Mouse (Mus musculus) embryonic facial prominence, embryonic 12.5 days (tissue): ENCODE results near the gene Wrap73. TPM values are rescaled to one million over a fixed set of nuclear protein-coding genes. Genes with fewer than 3 reads are reported as not detected.

Experiments
- ATAC-seq: fragments of 200-750 bp; cut with Nextera tagmentation; 2 replicates; pipeline ENCODE4 v1.8.0; 2017; ENCODE audit not compliant: insufficient number of reproducible peaks, insufficient read depth, low FRiP score, low TSS enrichment
- H3K27ac ChIP-seq: fragments of 300-500 bp; sonication (generic); 2 replicates; pipeline ENCODE4 v1.5.1; 2016; ENCODE audit warnings: mild to moderate bottlenecking
- H3K27me3 ChIP-seq: fragments of 300-500 bp; sonication (generic); 2 replicates; pipeline ENCODE4 v1.6.1; 2016; ENCODE audit warnings: mild to moderate bottlenecking, moderate library complexity
- H3K36me3 ChIP-seq: fragments of 300-500 bp; sonication (generic); 2 replicates; pipeline ENCODE4 v1.6.1; 2016; ENCODE audit warnings: mild to moderate bottlenecking
- H3K4me1 ChIP-seq: fragments of 300-500 bp; sonication (generic); 2 replicates; pipeline ENCODE4 v1.6.1; 2016
- H3K4me2 ChIP-seq: fragments of 300-500 bp; sonication (generic); replicated peaks from 2 replicates; pipeline ENCODE4 v1.6.1; 2016; ENCODE audit warnings: mild to moderate bottlenecking, moderate library complexity
- H3K4me3 ChIP-seq: fragments of 300-500 bp; sonication (generic); 2 replicates; pipeline ENCODE4 v1.5.1; 2016; ENCODE audit warnings: mild to moderate bottlenecking
- H3K9ac ChIP-seq: fragments of 300-500 bp; sonication (generic); 2 replicates; pipeline ENCODE4 v1.6.1; 2016; ENCODE audit warnings: mild to moderate bottlenecking, moderate library complexity
- H3K9me3 ChIP-seq: fragments of 300-500 bp; sonication (generic); 2 replicates; pipeline ENCODE4 v1.6.1; 2016; ENCODE audit warnings: mild to moderate bottlenecking, moderate library complexity
- WGBS: fragments of 180-500 bp; shearing (Covaris S2); methylation state at CpG from one replicate; pipeline ENCODE4 v1.1.7; 2016; 5-methylcytosine and 5-hydroxymethylcytosine counted together
- polyA plus RNA-seq: library from polyadenylated mRNA; unstranded; fragments of >200 nt; fragmentation: Nextera tagmentation; extraction: Ambion mirVana; gene quantifications from 2 replicates; pipeline ENCODE4 v1.2.1, GENCODE M21; 2016

The Wrap73 gene
- polyA plus RNA-seq, 1 experiment from 2014 or later: 49.8 TPM

- Histone ChIP-seq H3K9me3 (no peaks in the 10 kb centered on the region), H3K4me3 (peak overlapping the region; percentile 50), H3K4me2 (peak overlapping the region; percentile 94), H3K27ac (no peak overlapping the region), H3K27me3 (peaks cover 66% of the 10 kb centered on the region), H3K9ac (peak overlapping the region; percentile 65), H3K36me3 (peaks cover 3% of the 10 kb centered on the region; the same call in 1 of the 2 replicates), H3K4me1 (peaks cover 26% of the 10 kb centered on the region)
- WGBS: 1% methylated on average over 46 of the region's 46 CpGs
- no peak for ATAC-seq
These were observed 1.8 kb upstream of the Wrap73 start for GRCm38 (mm10) chr4:154140213-154141008.

- Histone ChIP-seq H3K27me3 (peaks cover 57% of the 10 kb centered on the region), H3K4me1 (peaks cover 26% of the 10 kb centered on the region), H3K27ac (no peak overlapping the region), H3K9me3 (no peaks in the 10 kb centered on the region), H3K36me3 (peaks cover 6% of the 10 kb centered on the region), H3K4me3 (peak overlapping the region; percentile 50; the same call in 1 of the 2 replicates), H3K4me2 (peak overlapping the region; percentile 88), H3K9ac (no peak overlapping the region)
- WGBS: 3% methylated on average over 42 of the region's 42 CpGs
- no peak for ATAC-seq
These were observed 934 bp upstream of the Wrap73 start for GRCm38 (mm10) chr4:154141009-154141867.

- Histone ChIP-seq H3K4me2 (no peak overlapping the region), H3K4me3 (no peak overlapping the region), H3K9me3 (no peaks in the 10 kb centered on the region), H3K4me1 (peaks cover 22% of the 10 kb centered on the region), H3K27ac (no peak overlapping the region), H3K27me3 (peaks cover 23% of the 10 kb centered on the region), H3K9ac (no peak overlapping the region), H3K36me3 (peaks cover 36% of the 10 kb centered on the region)
- ATAC-seq: no peak
- WGBS: 83% methylated on average over 3 of the region's 3 CpGs
These were observed 2.5 kb downstream of the Wrap73 start for GRCm38 (mm10) chr4:154144712-154145111.

- peaks cover 50% of the 10 kb centered on the region for H3K36me3 ChIP-seq
- WGBS: 84% methylated on average over 10 of the region's 10 CpGs
- peaks cover 6% of the 10 kb centered on the region for H3K27me3 ChIP-seq
These were observed 4.2 kb downstream of the Wrap73 start for GRCm38 (mm10) chr4:154146342-154146741.

GRCm38 (mm10) chr4:154154104-154154503 is 11.9 kb downstream of the Wrap73 start:
- Histone ChIP-seq H3K27me3 (no peaks in the 10 kb centered on the region), H3K9me3 (no peaks in the 10 kb centered on the region), H3K36me3 (peaks cover 86% of the 10 kb centered on the region), H3K27ac (no peak overlapping the region), H3K4me3 (no peak overlapping the region), H3K4me2 (no peak overlapping the region), H3K9ac (no peak overlapping the region), H3K4me1 (peaks cover under 1% of the 10 kb centered on the region; the same call in 1 of the 2 replicates)
- WGBS: 65% methylated on average over 11 of the region's 11 CpGs
- ATAC-seq: no peak

More at GRCm38 (mm10) chr4:154146342-154146741, 4.2 kb downstream of the Wrap73 start:
- ATAC-seq: no peak
- Histone ChIP-seq H3K4me3 (no peak overlapping the region), H3K27ac (no peak overlapping the region), H3K9me3 (no peaks in the 10 kb centered on the region), H3K4me1 (peaks cover 8% of the 10 kb centered on the region), H3K4me2 (no peak overlapping the region), H3K9ac (no peak overlapping the region)

- WGBS: 88% methylated on average over 7 of the region's 7 CpGs
- no peak for ATAC-seq
- H3K9me3 ChIP-seq: no peaks in the 10 kb centered on the region
- H3K4me1 ChIP-seq: peaks cover 9% of the 10 kb centered on the region
- no peaks in the 10 kb centered on the region for H3K27me3 ChIP-seq
- no peak overlapping the region for H3K4me3 ChIP-seq
- H3K4me2 ChIP-seq: no peak overlapping the region
- no peak overlapping the region for H3K9ac ChIP-seq
- H3K27ac ChIP-seq: no peak overlapping the region
- peaks cover 69% of the 10 kb centered on the region for H3K36me3 ChIP-seq
These were observed 13.9 kb downstream of the Wrap73 start for GRCm38 (mm10) chr4:154156050-154156449.

GRCm38 (mm10) chr4:154157970-154158662 is 15.9 kb downstream of the Wrap73 start:
- H3K4me2 ChIP-seq: no peak overlapping the region
- H3K4me1 ChIP-seq: peaks cover 16% of the 10 kb centered on the region
- H3K4me3 ChIP-seq: no peak overlapping the region
- peaks cover 50% of the 10 kb centered on the region for H3K36me3 ChIP-seq
- H3K9ac ChIP-seq: no peak overlapping the region
- 94% methylated on average over 14 of the region's 14 CpGs for WGBS
- no peak overlapping the region for H3K27ac ChIP-seq
- H3K27me3 ChIP-seq: no peaks in the 10 kb centered on the region
- H3K9me3 ChIP-seq: no peaks in the 10 kb centered on the region
- no peak for ATAC-seq

- no peak for ATAC-seq
- H3K4me1 ChIP-seq: peaks cover 16% of the 10 kb centered on the region
- no peak overlapping the region for H3K9ac ChIP-seq
- WGBS: 20% methylated on average over 6 of the region's 6 CpGs
- H3K9me3 ChIP-seq: no peaks in the 10 kb centered on the region
- peak overlapping the region; percentile 79; the same call in 1 of the 2 replicates for H3K4me2 ChIP-seq
- no peak overlapping the region for H3K4me3 ChIP-seq
- no peaks in the 10 kb centered on the region for H3K27me3 ChIP-seq
- peaks cover 46% of the 10 kb centered on the region for H3K36me3 ChIP-seq
- no peak overlapping the region for H3K27ac ChIP-seq
These were observed 16.8 kb downstream of the Wrap73 start for GRCm38 (mm10) chr4:154159002-154159401.

- no peaks in the 10 kb centered on the region for H3K27me3 ChIP-seq
- peaks cover 16% of the 10 kb centered on the region for H3K4me1 ChIP-seq
- peak overlapping the region; percentile 71 for H3K9ac ChIP-seq
- WGBS: 2% methylated on average over 44 of the region's 47 CpGs
- no peaks in the 10 kb centered on the region for H3K9me3 ChIP-seq
- H3K4me3 ChIP-seq: peak overlapping the region; percentile 88
- peak overlapping the region; percentile 79 for H3K4me2 ChIP-seq
- ATAC-seq: peak; percentile 38
- peak overlapping the region; percentile 75; the same call in 1 of the 2 replicates for H3K27ac ChIP-seq
- peaks cover 37% of the 10 kb centered on the region for H3K36me3 ChIP-seq
These were observed 17.9 kb downstream of the Wrap73 start for GRCm38 (mm10) chr4:154159961-154160537.

GRCm38 (mm10) chr4:154160538-154161390 is 18.6 kb downstream of the Wrap73 start, which contains the start of gene Tprgl:
TSS of gene Tprgl (minus strand) at chr4:154160666.
- peak within 1 kb of the TSS; percentile 84 for H3K4me2 ChIP-seq
- 1% methylated on average over 67 of the region's 75 CpGs for WGBS
- peak within 1 kb of the TSS; percentile 75; the same call in 1 of the 2 replicates for H3K27ac ChIP-seq

More at GRCm38 (mm10) chr4:154160538-154161390, 18.6 kb downstream of the Wrap73 start, which contains the start of gene Tprgl:
- Histone ChIP-seq H3K9me3 (no peaks in the 10 kb centered on the region), H3K4me3 (peak within 1 kb of the TSS; percentile 88), H3K9ac (peak within 1 kb of the TSS; percentile 71), H3K27me3 (no peaks in the 10 kb centered on the region), H3K36me3 (peaks cover 30% of the 10 kb centered on the region), H3K4me1 (peaks cover 16% of the 10 kb centered on the region)
- ATAC-seq: peak; percentile 93
